Mouse (Mus musculus) retina, embryonic 14.5 days (tissue): Measurements from ENCODE around the gene Eppin.
A peak's percentile ranks its signal among the peaks of the same experiment; 100 is the strongest.

Source experiments
- DNase-seq: peaks from one replicate; pipeline ENCODE4 v3.0.0-alpha.2; 2015; ENCODE audit warnings: low spot score

Eppin gene

DNA sequence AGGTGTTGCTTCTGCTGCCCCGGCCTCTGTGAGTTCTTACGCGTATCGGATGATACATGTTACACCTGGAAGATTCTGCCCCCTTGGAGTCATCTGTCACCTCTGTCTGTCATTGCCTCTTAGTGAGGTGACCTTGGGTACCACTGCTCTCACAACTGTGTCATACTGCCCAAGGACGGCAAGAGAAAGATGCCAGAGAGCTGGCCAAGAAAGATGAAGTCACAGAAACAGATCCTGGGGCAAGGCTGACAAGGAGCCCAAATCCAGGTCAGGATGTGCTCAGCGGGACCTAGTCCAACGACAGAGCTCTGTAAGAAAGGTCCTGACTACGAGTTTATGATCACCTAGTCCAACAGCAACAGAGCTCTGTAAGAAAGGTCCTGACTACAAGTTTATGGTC is 33.3 kb downstream of the Eppin start:
- DNase-seq: no peak

DNA sequence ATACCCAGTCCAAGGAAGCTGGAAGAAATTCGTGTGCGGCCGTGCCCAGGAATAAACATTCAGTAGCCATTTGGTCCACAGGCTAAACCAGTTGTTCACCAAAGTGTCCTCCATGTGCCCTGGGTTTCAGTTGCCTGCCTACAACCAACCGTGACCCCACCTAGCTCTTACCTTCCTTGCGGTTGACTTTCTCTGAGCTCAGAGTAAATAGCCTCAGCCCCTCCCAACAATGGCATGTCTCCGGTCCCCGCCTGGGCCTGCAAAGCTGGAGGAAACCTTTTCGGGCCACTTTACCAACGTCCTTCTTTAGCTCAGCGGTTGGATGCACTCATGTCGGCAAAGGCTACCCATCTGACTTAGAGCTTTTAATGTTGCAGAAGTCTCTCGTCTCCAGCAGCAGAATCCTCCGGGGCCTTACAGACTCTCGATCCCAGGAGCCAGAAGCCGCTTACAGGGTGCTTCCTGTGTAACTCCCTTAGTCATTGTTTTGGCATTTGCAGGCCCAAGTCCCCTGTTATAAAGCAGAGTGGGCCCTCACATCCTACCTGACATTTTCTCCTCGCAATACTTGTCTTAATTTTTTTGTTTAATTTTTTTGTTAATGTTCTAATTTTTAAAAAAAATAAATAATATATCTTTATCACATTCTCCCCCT is 34.3 kb downstream of the Eppin start:
- no peak for DNase-seq

DNA sequence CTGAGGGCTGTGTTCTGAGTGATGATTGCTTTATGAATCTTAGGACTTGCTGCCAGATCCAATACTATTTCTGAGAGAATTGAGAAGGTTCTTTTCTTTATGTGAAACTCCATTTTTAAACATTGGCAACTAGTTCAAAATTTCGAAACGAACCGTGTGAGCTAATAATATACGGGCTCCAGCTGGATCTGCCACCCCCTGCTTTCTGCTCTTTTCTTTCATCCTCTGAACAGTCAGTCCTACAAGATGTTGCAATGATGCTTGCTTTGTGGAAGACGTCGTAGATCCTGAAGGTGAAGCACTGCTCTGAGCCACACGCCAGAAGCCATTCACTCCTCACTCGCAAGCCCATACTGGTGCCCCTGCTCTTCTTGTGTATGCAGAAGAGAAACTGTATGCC is 35.0 kb downstream of the Eppin start:
- no peak for DNase-seq

DNA sequence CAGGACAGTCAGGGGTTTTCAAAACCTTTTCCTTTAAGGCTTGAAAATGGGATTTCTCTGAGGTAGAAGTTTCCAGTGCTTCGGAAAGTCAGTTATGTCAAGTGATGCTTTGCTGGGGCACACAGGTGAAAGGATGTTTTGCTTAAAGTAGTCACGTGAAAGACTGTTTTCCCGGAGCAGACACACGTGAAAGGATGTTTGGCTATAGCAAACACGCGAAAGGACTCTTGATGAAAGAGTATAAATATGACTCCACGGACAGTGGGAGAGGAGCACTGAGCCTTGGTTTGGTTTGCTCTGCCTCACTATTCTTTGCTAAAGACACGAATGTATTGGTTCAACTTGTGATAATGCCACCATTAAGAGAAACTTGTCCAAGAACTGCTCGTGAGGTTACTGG is 41.9 kb downstream of the Eppin start:
- DNase-seq: no peak

DNA sequence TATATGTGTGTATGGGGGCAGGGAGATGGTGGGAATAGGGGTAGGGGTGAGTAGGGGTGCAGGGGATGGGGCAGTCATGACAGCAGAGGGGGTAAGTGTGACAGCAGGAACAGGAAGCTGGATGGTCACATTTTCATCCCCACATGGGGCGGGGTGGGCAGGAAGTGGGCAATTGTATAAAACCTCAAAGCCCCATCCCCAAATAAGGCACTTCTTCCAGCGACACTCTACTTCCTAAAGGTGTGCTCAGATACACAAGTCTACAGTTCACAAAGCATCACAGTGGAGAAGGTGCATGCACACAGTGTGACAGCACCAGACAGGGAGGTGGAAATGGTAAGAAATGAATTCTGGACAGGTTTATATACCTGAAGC is 42.5 kb downstream of the Eppin start:
- no peak for DNase-seq

DNA sequence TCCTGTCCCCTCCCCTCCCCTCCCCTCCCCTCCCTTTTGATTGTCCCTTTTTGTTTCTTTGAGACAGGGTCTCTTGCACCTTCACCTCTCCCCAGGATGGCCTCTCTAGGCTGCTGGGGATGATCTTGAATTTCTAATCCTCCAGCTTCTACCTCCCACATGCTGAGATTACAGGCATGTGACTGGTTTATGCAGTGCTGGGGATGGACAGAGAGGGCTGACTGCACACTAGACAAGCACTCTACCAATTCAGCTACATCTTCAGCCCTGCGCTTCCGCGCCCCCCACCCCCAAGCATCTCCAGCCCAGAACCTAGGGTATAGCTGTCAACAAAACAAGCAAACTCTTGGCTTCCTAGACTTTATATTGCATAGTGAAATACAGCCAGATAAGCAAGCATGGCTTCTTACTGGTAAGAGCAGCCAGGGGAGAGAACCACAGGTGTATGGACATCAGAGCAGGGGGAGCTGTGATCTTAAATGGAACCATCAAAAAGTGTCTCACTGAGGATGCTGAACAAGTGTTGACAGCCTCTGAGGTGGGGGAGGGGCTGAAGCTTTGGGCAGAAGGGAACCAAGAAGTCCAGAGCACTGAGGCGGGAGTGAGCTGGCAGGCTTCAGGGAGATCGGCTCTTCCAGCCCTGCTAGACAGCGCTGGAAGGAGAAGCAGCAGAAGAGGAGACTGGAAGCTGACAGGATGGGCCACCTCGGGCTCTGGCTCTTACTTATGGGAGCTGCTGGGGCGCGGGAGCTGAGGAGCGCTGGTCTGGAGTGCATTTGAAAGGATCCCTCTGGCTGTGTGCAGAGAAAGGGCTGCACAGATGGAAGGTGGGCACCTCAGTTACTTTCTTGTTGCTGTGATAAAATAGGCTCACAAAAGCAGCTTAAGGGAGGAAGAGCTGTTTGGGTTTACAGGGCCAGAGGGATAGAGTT is 43.2 kb downstream of the Eppin start:
- DNase-seq: peak; percentile 24

DNA sequence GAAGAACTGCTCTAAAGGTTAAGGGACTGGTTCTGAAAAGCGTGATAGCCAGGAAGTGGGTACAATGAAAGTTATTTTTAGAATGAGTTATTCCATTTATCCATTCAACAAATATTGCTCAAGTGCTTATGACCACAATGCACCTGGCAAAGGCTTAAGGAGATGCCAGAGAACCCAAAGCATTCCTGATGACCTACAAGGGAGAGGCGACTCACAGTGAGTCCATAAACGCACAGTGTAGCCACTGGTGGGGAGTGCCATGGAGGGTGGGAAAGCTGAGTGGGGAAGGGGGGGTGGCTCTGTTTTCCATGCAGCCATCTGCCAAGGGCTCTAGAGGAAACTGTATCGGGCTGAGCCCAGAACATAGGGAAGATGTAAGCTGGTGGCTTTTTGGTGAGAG is 44.1 kb downstream of the Eppin start:
- DNase-seq: no peak

DNA sequence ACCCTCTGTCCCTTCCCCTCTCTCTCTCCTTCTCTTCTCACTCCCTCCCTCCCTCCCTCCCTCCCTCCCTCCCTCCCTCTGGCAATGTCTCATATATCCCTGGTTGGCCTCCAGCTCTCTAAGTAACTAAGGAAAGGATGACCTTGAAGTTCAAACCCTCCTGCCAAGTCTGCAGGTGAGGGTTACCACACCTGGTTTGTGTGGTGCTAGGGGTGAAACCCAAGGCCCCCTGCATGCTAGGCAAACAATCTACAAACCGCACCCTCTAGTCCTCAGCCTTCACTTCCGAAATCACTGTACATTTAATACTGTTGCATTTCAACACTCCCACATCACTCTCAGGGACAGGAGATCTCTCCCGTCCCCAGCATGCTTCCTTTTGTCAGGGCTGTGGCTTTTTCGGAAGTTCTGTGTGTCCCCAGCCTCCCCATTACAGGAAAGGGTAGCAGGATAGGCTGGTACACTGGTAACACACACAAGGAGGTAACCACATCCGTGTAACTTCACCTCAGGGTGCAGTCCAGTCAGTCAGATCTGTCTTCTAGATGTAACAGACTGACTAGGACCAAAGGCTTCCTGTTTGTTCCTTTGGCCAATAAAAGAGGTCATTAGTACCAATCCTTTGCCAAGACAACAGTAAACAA is 48.8 kb downstream of the Eppin start:
- no peak for DNase-seq

DNA sequence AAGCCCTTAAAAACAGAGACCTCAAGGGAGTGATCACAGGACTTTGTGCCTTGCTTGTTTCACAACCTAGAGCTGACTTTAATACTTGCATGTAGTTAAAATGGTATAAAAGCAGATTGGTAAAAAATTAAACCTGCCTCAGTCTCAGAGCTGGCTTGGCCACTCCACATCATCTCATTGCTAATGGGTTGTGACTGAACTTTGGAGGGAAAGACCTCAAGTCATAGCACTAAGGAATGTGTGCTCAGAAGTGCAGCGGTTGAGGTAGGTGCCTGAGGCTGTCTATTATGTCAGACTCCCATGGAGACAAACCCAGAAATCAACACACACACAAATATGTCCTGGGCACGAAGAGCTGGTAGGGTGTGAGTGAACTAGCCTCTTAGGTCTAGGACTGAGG is 49.6 kb downstream of the Eppin start:
- DNase-seq: no peak

DNA sequence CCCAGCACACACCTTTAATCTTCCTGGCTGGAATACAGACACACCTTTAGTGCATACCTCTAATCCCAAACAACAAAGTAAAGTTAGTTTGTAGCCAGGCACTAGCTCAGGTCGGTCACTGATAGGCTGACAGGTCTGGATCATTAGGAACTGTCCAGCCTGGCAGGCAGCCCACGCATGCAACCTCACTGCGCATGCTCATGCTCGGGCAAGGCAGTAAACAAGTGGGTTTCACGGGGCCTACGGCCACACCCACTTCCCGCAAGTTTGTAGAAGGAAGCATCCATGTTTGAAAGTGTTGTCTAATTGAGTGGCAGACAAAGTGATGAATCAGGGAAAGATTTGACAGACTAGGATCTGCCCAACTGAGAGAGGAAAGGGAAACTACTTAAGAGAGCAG is 50.8 kb downstream of the Eppin start:
- no peak for DNase-seq

DNA sequence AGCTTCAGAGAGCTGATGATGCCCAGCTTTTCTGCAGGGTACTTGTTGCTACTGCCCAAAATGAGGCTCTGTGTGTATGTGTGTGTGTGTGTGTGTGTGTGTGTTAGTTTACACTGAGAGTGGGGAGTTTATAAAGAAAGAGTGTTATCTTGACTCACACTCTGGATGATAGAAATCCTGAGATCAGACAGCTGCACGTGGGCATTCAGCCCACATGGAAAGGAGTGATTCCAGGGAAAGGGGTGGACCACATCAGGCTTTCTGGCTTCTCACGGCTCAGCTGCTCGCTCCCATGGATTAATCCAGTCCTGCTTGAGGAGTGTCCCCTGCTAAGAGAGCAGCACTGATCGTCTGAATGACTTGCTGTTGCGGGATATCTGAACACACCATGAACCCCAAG is 51.3 kb downstream of the Eppin start:
- no peak for DNase-seq

DNA sequence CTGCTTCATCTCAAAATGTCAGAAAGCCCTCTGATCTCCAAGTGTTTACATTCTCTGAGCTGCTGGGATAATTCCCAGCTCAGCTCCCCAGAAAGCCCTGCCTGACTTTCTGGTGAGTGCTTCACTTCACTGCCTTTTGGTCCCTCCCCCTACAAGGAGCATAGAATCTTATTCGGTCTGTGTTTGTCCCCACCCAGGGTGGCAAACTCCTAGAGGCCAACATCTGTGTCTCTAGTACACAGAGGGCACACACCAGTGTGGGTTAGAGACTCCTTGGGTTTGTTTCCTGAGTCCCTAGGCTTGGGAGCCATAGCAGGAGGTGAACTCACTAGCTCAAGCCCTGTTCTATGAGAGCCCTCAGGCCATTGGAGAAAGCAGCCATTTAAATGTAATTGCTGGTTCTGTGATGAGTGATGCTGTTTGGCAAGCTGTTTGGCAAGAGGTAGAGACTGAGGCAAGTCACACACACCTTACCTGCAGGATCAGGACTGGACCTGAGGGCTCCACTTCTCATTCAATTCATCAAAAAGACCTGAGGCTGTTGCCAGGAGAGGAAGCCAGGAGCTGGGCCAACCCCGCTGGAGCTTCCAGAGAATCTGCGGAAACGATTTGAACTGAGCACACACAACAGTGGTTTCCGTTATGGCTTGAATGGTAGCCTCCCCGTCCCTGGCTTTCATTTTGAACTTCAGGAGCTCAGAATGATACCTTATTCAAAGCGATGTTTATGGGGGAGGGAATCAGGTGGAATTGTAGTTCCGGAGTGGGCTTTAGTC is 52.6 kb downstream of the Eppin start:
- DNase-seq: no peak
